Mouse (Mus musculus) midbrain, postnatal 0 days (tissue): ENCODE results near the gene Galnt7. TPM values are rescaled to one million over a fixed set of nuclear protein-coding genes. Genes with fewer than 3 reads are reported as not detected.
"Not testable (repeated sequence)": the region's sequence is repeated elsewhere in the genome, so short reads cannot be mapped to it uniquely, and the experiment has no call there.

Experiments
- ATAC-seq: fragments of 200-750 bp; cut with Nextera tagmentation; 2 replicates; pipeline ENCODE4 v1.8.0; 2017; ENCODE audit warnings: moderate number of reproducible peaks, mild to moderate bottlenecking, moderate TSS enrichment, moderate library complexity; ENCODE audit not compliant: low FRiP score
- DNase-seq: peaks from one replicate; pipeline ENCODE4 v3.0.0-alpha.2; 2015; ENCODE audit warnings: low spot score
- H3K27ac ChIP-seq: fragments of 300-500 bp; sonication (generic); 2 replicates; pipeline ENCODE4 v1.5.1; 2014; ENCODE audit warnings: low read depth, mild to moderate bottlenecking, low read length, mixed read lengths
- H3K27me3 ChIP-seq: fragments of 300-500 bp; sonication (generic); 2 replicates; pipeline ENCODE4 v1.6.1; 2014; ENCODE audit warnings: low read length, control low read depth, mixed read lengths; ENCODE audit not compliant: insufficient read depth
- H3K36me3 ChIP-seq: fragments of 300-500 bp; sonication (generic); 2 replicates; pipeline ENCODE4 v1.6.1; 2014; ENCODE audit warnings: low read length, control low read depth, mixed read lengths; ENCODE audit not compliant: insufficient read depth
- H3K4me1 ChIP-seq: fragments of 300-500 bp; sonication (generic); 2 replicates; pipeline ENCODE4 v1.6.1; 2014; ENCODE audit warnings: mild to moderate bottlenecking, control low read depth, antibody characterized with exemption, low read length, mixed read lengths; ENCODE audit not compliant: insufficient read depth
- H3K4me2 ChIP-seq: fragments of 300-500 bp; sonication (generic); 2 replicates; pipeline ENCODE4 v1.6.1; 2014; ENCODE audit warnings: low read depth, mild to moderate bottlenecking, low read length, mixed read lengths; ENCODE audit not compliant: poor library complexity, severe bottlenecking
- H3K4me3 ChIP-seq: fragments of 300-500 bp; sonication (generic); 2 replicates; pipeline ENCODE4 v1.5.1; 2014; ENCODE audit warnings: low read depth, mild to moderate bottlenecking, low read length, moderate library complexity
- H3K9ac ChIP-seq: fragments of 300-500 bp; sonication (generic); replicated peaks from 2 replicates; pipeline ENCODE4 v1.6.1; 2014; ENCODE audit warnings: mild to moderate bottlenecking, low read length, moderate library complexity, mixed read lengths; ENCODE audit not compliant: poor library complexity, severe bottlenecking
- H3K9me3 ChIP-seq: fragments of 300-500 bp; sonication (generic); 2 replicates; pipeline ENCODE4 v1.6.1; 2016; ENCODE audit warnings: low read length, control low read depth
- CTCF ChIP-seq: IDR thresholded peaks from 2 replicates; pipeline ENCODE4 v1.5.1; 2016; ENCODE audit warnings: antibody characterized with exemption, mild to moderate bottlenecking
- WGBS: fragments of 180-500 bp; shearing (Covaris S2); extraction: QIAGEN DNeasy Blood & Tissue Kit; methylation state at CpG from one replicate; pipeline ENCODE4 v1.1.7; 2014; 5-methylcytosine and 5-hydroxymethylcytosine counted together
- polyA plus RNA-seq: library from polyadenylated mRNA; unstranded; fragments of >200 nt; fragmentation: Nextera tagmentation; extraction: Ambion mirVana; gene quantifications from 2 replicates; pipeline ENCODE4 v1.2.1, GENCODE M21; 2015
- total RNA-seq: library from RNA; depleted of rRNA; stranded (reverse); fragments of >200 nt; gene quantifications from 2 replicates; pipeline ENCODE4 v1.2.3, GENCODE M21; 2014

Galnt7 gene
- total and polyA plus RNA-seq, 2 experiments from 2014 or later = 4.7 to 6.2 TPM

- Histone ChIP-seq H3K4me1 (no peaks in the 10 kb centered on the region), H3K27me3 (no peaks in the 10 kb centered on the region), H3K27ac (peak within 1 kb of the TSS; percentile 100), H3K9me3 (no peaks in the 10 kb centered on the region), H3K4me2 (peak within 1 kb of the TSS; percentile 97), H3K36me3 (no peaks in the 10 kb centered on the region), H3K9ac (peak within 1 kb of the TSS; percentile 99), H3K4me3 (peak within 1 kb of the TSS; percentile 87)
- no peak for TF ChIP-seq CTCF
- under 1% methylated on average over 62 of the region's 63 CpGs for WGBS
- peak; percentile 100 for DNase-seq
- ATAC-seq = peak; percentile 100
These were observed 141.3 kb downstream of the Galnt7 start, which contains the start of gene Hmgb2 for GRCm38 (mm10) chr8:57511316-57512118. Gene Hmgb2 (plus strand): TSS chr8:57511907.

GRCm38 (mm10) chr8:57510791-57511315 lies 142.0 kb downstream of the Galnt7 start:
- H3K27ac ChIP-seq = no peak overlapping the region
- ATAC-seq = no peak; the same call in 1 of the 2 replicates
- H3K36me3 ChIP-seq = no peaks in the 10 kb centered on the region
- H3K4me1 ChIP-seq = no peaks in the 10 kb centered on the region
- WGBS = 1% methylated on average over 30 of the region's 31 CpGs
- no peak for TF ChIP-seq CTCF
- H3K9ac ChIP-seq = peak overlapping the region; percentile 64
- H3K27me3 ChIP-seq = no peaks in the 10 kb centered on the region
- H3K9me3 ChIP-seq = no peaks in the 10 kb centered on the region
- peak overlapping the region; percentile 87 for H3K4me3 ChIP-seq
- DNase-seq = no peak
- H3K4me2 ChIP-seq = peak overlapping the region; percentile 97

- no peak overlapping the region for H3K9ac ChIP-seq
- no peak overlapping the region for H3K27ac ChIP-seq
- H3K36me3 ChIP-seq = no peaks in the 10 kb centered on the region
- no peaks in the 10 kb centered on the region for H3K27me3 ChIP-seq
- no peak overlapping the region for H3K4me2 ChIP-seq
- TF ChIP-seq CTCF = no peak
- ATAC-seq (no peak), DNase-seq (no peak)
- H3K4me3 ChIP-seq = no peak overlapping the region
- WGBS = 87% methylated on average over 4 of the region's 4 CpGs
- no peaks in the 10 kb centered on the region for H3K9me3 ChIP-seq
- no peaks in the 10 kb centered on the region for H3K4me1 ChIP-seq
These were observed 144.2 kb downstream of the Galnt7 start for GRCm38 (mm10) chr8:57508657-57509056.

- H3K4me1 ChIP-seq = no peaks in the 10 kb centered on the region
These were observed 145.2 kb downstream of the Galnt7 start for GRCm38 (mm10) chr8:57507556-57508063.

GRCm38 (mm10) chr8:57505500-57505899 lies 147.3 kb downstream of the Galnt7 start:
- H3K4me1 ChIP-seq, H3K27ac ChIP-seq, H3K9me3 ChIP-seq, H3K4me2 ChIP-seq, H3K36me3 ChIP-seq, H3K27me3 ChIP-seq, H3K9ac ChIP-seq, DNase-seq, H3K4me3 ChIP-seq, ATAC-seq: not testable (repeated sequence)
- WGBS = 95% methylated on average over 1 of the region's 1 CpGs

More at GRCm38 (mm10) chr8:57507556-57508063, 145.2 kb downstream of the Galnt7 start:
- TF ChIP-seq CTCF = no peak
- Histone ChIP-seq H3K36me3 (no peaks in the 10 kb centered on the region), H3K27me3 (no peaks in the 10 kb centered on the region), H3K27ac (no peak overlapping the region), H3K9ac (no peak overlapping the region), H3K4me2 (no peak overlapping the region), H3K9me3 (no peaks in the 10 kb centered on the region), H3K4me3 (no peak overlapping the region)
- DNase-seq (no peak), ATAC-seq (no peak)
- WGBS = 90% methylated on average over 4 of the region's 4 CpGs

- TF ChIP-seq CTCF = peak; percentile 82
- WGBS = 58% methylated on average over 5 of the region's 5 CpGs
- Histone ChIP-seq H3K27ac (no peak overlapping the region), H3K27me3 (no peaks in the 10 kb centered on the region), H3K4me2 (no peak overlapping the region), H3K9me3 (no peaks in the 10 kb centered on the region), H3K4me3 (no peak overlapping the region), H3K36me3 (no peaks in the 10 kb centered on the region), H3K4me1 (no peaks in the 10 kb centered on the region), H3K9ac (no peak overlapping the region)
- ATAC-seq (no peak), DNase-seq (peak; percentile 24)
These were observed 149.2 kb downstream of the Galnt7 start for GRCm38 (mm10) chr8:57503641-57504040.
